Mouse (Mus musculus): Measurements from ENCODE around the gene Cdk13. TPM values are rescaled to one million over a fixed set of nuclear protein-coding genes. Genes with fewer than 3 reads are reported as not detected.

The Cdk13 gene
- 18.9 TPM for polyA plus RNA-seq (2014; fragmentation: Illumina TruSeq; extraction: RNeasy Lipid Tissue Mini Kit (QIAGEN cat#74804); ENCODE audit: low read depth, low replicate concordance)

DNA sequence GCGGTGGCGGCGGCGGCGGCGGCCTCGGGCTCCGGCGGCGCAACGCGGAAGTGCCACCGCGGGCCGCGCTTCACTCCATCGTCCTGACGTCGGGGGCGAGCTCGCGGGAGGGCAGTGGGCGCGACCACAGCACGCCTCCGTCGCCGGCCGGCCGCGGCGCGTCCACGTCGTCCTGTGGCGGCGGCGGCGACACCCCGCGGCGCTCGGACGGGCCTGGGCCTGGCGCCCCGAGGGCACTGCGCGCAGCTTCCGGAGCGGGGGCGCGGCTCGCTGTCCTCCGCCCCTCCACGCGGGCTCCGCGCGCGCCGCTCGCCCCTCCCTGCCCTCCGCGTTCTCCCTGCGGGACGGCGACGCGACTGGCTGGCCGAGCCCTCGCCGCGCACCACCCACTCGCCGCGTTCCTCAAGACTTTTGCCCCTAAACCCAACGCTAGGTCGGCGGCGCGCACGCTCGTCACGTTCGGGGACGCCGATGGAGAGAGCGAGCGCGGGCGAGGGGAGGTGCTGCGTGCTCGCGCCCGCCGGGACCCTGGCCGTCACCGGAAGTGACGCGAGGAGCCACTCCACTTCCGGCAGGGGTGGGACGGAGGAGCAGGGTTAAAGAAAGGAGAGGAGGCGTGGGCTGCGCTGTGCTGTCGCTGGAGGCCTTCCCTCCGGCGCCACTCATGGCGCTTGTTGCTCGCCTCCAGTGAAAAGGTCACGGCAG lies at the start of gene Cdk13:
Cdk13 (minus strand) TSS at position 189 of the 705 bp plus-strand sequence.

DNA sequence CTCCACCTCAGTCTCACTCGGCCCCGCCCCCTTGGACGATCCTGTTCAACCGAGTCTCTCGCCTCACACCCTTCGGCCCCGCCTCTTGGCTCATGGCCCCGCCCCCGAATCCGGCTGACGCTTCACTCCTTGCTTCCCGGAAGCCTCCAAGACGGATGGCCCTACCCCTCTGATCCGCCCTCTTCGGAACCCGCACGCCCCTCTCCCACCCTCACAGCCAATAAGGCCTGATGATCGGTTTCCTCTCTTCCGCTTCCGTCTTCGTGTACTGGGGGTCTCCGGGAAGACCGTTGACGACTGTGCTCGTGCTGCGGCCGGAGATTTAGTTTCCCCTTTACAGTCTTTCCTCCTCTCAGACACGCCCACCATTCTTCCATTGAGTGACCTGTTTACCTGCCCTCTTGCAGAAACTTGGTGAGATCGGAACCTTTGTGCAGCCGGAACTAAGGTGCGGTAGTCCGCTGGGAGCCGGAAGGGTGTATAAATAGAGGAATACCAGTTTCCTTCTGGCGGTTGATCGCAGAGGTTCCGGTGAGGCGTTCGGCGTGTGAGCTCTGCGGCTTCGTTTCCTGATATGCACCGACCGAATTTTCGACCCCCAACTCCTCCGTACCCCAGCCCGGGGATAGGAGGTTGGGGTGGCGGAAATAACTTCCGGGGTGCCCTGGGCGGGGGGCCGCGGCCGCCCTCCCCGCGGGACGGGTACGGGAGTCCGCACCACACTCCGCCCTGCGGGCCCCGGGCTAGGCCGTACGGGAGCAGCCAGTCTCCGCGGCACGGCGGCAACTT lies 109.8 kb downstream of the Cdk13 start, which contains the start of the genes Mplkip and Sugct:
Mplkip (plus strand) TSS at position 282 of the 789 bp plus-strand sequence.
Sugct (minus strand) TSS at position 643 of the 789 bp plus-strand sequence.

Other genes with a start within 250 kb of the Cdk13 start
- 8.7 TPM for gene Mplkip, start 109.9 kb downstream of the Cdk13 start, polyA plus RNA-seq (2014; fragmentation: Illumina TruSeq; extraction: RNeasy Lipid Tissue Mini Kit (QIAGEN cat#74804); ENCODE audit: low read depth, low replicate concordance)
- gene Sugct, start 109.5 kb downstream of the Cdk13 start, polyA plus RNA-seq (2014; fragmentation: Illumina TruSeq; extraction: RNeasy Lipid Tissue Mini Kit (QIAGEN cat#74804); ENCODE audit: low read depth, low replicate concordance), result 1.2 TPM
- 30.6 TPM for gene Rala, start 139.1 kb upstream of the Cdk13 start, polyA plus RNA-seq (2014; fragmentation: Illumina TruSeq; extraction: RNeasy Lipid Tissue Mini Kit (QIAGEN cat#74804); ENCODE audit: low read depth, low replicate concordance)
- 67.5 TPM for gene Yae1d1, start 188.3 kb upstream of the Cdk13 start, polyA plus RNA-seq (2014; fragmentation: Illumina TruSeq; extraction: RNeasy Lipid Tissue Mini Kit (QIAGEN cat#74804); ENCODE audit: low read depth, low replicate concordance)

All from heart, adult 10 weeks (tissue).